Mouse (Mus musculus): ENCODE measurements around the gene Skida1. TPM values are rescaled to one million over a fixed set of nuclear protein-coding genes. Genes with fewer than 3 reads are reported as not detected.
A peak's percentile ranks its signal among the peaks of the same experiment; 100 is the strongest.

Gene Skida1
- polyA plus RNA-seq, 1 experiment from 2014 or later: 10.9 TPM

Small RNAs within 50 kb of the gene (microRNA-seq; reads per million reads assigned to microRNA genes)
- 7.2 reads per million, percentile 22 among the genes with 10 or more reads in this experiment for gene Mir7655

Other genes with a start within 250 kb of the Skida1 start
- gene H2al2a, start 52.1 kb downstream of the Skida1 start, polyA plus RNA-seq (2015; fragmentation: Nextera tagmentation; extraction: Ambion mirVana): not detected in 2 replicates
- gene A930004D18Rik, start 11.3 kb downstream of the Skida1 start, polyA plus RNA-seq (2015; fragmentation: Nextera tagmentation; extraction: Ambion mirVana): 14.7 and 16.6 TPM in 2 replicates
- gene Mllt10, start 6.2 kb upstream of the Skida1 start, polyA plus RNA-seq (2015; fragmentation: Nextera tagmentation; extraction: Ambion mirVana): 61.9 and 66.3 TPM in 2 replicates